Mouse (Mus musculus): ENCODE data around the gene Fbxo42. TPM values are rescaled to one million over a fixed set of nuclear protein-coding genes. Genes with fewer than 3 reads are reported as not detected.

Gene Fbxo42
- polyA plus RNA-seq, 1 experiment from 2014 or later, result 29.3 TPM

DNA sequence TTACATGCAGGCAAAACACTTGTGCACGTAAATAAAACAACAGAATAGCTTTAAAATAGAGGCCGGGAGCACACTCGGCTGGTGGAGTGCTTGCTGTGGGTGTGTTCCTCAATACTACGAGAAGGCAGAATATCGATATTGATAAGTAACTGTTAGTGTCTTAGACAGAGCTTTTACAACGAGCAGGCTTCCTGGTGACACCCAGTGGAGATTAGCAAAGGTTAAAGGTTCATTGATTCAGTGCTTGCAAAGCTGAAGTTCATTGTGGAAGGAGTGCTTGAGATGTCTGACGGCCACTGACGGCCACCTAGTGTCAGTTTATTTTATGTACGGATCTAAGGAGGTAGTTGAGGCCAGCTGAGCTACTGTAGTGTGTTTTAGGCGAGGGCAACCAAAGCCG, 11.4 kb downstream of the Fbxo42 start:
- WGBS, result 60% methylated on average over 11 of the region's 11 CpGs
- no peak for ATAC-seq (ENCODE audit: low FRiP score, low read depth)
- Histone ChIP-seq H3K4me2 (replicated peaks) (no peak overlapping the region), H3K36me3 (no peaks in the 10 kb centered on the region; the same call in 1 of the 2 replicates), H3K9ac (no peak overlapping the region), H3K4me1 (0 out of 2 replicates have a peak, but pooled peaks cover 7% of the 10 kb centered on the region), H3K4me3 (no peak overlapping the region), H3K27me3 (replicated peaks) (no peaks in the 10 kb centered on the region), H3K9me3 (no peaks in the 10 kb centered on the region), H3K27ac (no peak overlapping the region)

DNA sequence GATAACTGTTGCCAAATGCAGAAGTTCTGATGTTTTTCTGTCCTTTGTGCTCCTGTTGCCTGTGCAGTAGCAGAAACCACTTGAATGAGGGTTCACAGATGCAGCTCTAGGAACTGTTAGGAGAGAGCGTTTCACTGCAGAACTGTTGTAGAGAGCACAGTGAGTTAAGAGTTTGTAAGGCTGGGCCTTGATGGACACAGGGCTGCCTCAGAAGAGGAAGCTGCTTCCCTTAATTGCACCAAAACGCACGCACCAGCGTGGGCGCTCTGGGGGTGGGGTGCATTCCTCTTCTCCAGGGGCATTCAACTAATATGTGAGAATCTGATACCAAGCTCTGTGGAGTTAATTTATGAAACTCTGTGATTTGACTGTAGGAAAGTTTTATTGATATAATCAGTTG, 12.0 kb downstream of the Fbxo42 start:
- no peak for ATAC-seq (ENCODE audit: low FRiP score, low read depth)
- H3K4me1 ChIP-seq, result 0 out of 2 replicates have a peak, but pooled peaks cover 7% of the 10 kb centered on the region
- peaks cover 4% of the 10 kb centered on the region for H3K9me3 ChIP-seq
- no peak overlapping the region for H3K9ac ChIP-seq
- H3K4me3 ChIP-seq, result no peak overlapping the region
- no peaks in the 10 kb centered on the region for H3K27me3 ChIP-seq (replicated peaks)
- H3K4me2 ChIP-seq (replicated peaks), result no peak overlapping the region
- H3K36me3 ChIP-seq, result peaks cover 4% of the 10 kb centered on the region; the same call in 1 of the 2 replicates
- H3K27ac ChIP-seq, result no peak overlapping the region
- 67% methylated on average over 5 of the region's 5 CpGs for WGBS

DNA sequence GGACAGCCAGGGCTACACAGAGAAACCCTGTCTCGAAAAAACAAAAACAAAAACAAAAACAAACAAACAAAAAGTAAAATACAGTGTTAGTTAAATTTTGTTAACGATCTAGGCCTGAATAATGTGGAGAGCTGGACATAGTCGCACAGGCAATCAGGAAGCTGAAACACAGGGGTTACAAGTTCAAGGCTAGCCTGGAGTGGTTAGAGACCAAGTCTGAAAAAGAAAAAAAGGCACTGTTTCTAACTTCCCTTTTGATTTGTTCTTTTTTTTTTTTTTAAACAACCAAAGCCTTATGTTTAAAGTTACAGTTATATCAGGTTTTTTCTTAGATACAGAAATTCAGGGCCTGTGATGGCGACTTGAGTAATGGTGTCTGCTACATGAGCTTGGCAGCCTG, 12.5 kb downstream of the Fbxo42 start:
- 0 out of 2 replicates have a peak, but pooled peaks cover 7% of the 10 kb centered on the region for H3K4me1 ChIP-seq
- H3K9me3 ChIP-seq, result peaks cover 6% of the 10 kb centered on the region
- peaks cover 7% of the 10 kb centered on the region; the same call in 1 of the 2 replicates for H3K36me3 ChIP-seq
- H3K27ac ChIP-seq, result no peak overlapping the region
- H3K4me3 ChIP-seq, result no peak overlapping the region
- no peak overlapping the region for H3K4me2 ChIP-seq (replicated peaks)
- 92% methylated on average over 4 of the region's 4 CpGs for WGBS
- no peak for ATAC-seq (ENCODE audit: low FRiP score, low read depth)
- H3K9ac ChIP-seq, result no peak overlapping the region
- H3K27me3 ChIP-seq (replicated peaks), result no peaks in the 10 kb centered on the region

DNA sequence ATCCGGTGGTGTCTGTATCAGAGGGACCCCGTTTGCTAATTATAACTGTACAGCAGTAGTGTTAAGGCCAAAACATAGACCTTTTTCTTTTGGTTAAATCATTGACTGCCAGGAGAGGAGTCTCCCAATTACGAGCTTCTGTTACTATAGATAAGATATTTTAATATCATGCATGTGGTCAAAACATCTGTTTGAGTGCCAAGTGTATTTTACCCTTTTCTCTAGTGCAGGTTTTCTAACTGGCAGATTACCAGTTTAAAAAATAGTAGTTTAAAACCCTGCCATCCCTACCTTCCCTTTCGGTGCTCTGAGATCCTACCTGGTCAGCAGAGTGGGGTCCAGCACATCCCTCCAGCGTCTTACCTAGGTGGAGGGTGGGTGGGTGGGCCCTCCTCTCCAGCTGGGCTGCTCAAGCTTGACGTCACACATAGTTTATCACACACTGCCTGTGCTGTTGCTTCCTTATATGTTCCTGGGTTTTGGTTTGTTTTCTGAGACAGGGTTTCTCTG, 14.0 kb downstream of the Fbxo42 start:
- no peak for ATAC-seq (ENCODE audit: low FRiP score, low read depth)
- Histone ChIP-seq H3K4me2 (replicated peaks) (no peak overlapping the region), H3K4me3 (no peak overlapping the region), H3K36me3 (peaks cover 7% of the 10 kb centered on the region; the same call in 1 of the 2 replicates), H3K9ac (no peak overlapping the region), H3K4me1 (0 out of 2 replicates have a peak, but pooled peaks cover 7% of the 10 kb centered on the region), H3K27ac (no peak overlapping the region), H3K27me3 (replicated peaks) (no peaks in the 10 kb centered on the region), H3K9me3 (peaks cover 6% of the 10 kb centered on the region)
- 97% methylated on average over 6 of the region's 6 CpGs for WGBS

DNA sequence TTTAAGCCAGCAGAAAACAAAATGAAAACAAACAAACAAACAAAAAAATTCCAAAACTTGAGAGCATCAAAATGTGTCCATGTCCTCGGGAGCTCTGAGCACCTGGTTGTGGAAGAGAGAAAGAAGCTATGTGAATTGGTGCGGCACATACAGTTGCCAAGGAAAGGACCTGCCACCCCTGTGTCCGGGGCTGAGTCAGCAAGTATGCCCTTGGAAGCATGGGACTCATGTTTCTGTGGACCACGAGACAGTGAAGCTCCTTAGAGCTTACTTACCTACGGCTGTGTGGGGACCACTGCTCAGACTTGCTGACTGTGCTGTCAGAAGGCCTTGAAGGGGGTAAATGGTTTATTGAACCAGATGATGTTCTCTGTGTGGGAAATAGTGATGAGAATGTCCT, 16.0 kb downstream of the Fbxo42 start:
- H3K27me3 ChIP-seq (replicated peaks), result no peaks in the 10 kb centered on the region
- peaks cover 15% of the 10 kb centered on the region; the same call in 1 of the 2 replicates for H3K36me3 ChIP-seq
- WGBS, result 97% methylated on average over 5 of the region's 5 CpGs
- no peak for ATAC-seq (ENCODE audit: low FRiP score, low read depth)
- H3K9me3 ChIP-seq, result peaks cover 6% of the 10 kb centered on the region
- no peak overlapping the region for H3K27ac ChIP-seq
- no peak overlapping the region for H3K4me3 ChIP-seq
- no peaks in the 10 kb centered on the region for H3K4me1 ChIP-seq
- no peak overlapping the region for H3K4me2 ChIP-seq (replicated peaks)
- no peak overlapping the region for H3K9ac ChIP-seq

DNA sequence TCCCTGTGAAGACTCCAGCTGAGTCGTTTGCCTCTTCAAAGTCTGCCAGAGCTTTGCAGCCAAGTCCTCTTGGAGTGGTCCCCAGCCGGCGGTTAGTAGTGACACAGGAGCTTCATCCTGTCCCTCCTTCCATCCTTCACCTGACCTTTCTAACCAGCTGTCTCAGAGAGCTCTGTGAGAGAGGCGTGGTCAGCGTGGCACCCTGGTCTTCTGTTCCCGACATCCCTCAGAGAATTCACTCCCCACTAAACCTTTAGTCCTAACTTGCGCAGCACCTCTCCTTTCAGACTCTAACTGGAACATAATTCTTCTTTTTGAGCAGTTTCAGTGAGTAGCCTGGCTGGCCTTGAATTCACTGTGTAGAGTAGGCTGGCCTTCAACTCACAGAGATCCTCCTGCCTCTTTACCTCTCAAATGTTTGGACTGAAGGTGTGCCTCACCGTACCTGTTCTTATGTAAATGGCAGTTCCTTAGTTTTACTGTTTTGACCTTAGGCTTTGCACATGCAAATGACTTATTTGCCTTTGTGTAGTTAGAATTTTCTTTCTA, 18.1 kb downstream of the Fbxo42 start:
- WGBS, result 82% methylated on average over 8 of the region's 8 CpGs
- H3K27ac ChIP-seq, result no peak overlapping the region
- no peaks in the 10 kb centered on the region for H3K27me3 ChIP-seq (replicated peaks)
- H3K9me3 ChIP-seq, result peaks cover 6% of the 10 kb centered on the region
- H3K36me3 ChIP-seq, result peaks cover 30% of the 10 kb centered on the region
- H3K9ac ChIP-seq, result no peak overlapping the region
- no peak for ATAC-seq (ENCODE audit: low FRiP score, low read depth)
- H3K4me3 ChIP-seq, result no peak overlapping the region
- H3K4me2 ChIP-seq (replicated peaks), result no peak overlapping the region
- no peaks in the 10 kb centered on the region for H3K4me1 ChIP-seq

DNA sequence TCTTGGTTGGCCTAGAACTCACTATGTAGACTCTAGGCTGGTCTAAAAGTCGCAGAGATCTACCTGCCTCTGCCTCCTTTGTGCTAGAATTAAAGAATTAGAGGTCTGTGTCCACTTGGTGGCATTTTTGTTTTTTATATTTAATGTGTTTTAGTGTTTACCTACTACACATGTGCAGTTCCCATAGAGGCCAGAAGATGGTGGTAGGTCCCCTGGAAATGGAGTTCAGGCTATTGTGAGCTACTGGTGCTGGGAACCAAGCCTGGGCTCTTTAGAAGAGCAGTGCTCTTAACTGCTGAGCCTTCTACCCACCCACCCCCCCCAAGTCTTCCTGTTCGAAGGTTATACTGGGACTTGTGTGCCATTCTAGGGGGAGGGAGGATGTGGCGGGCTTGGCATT, 19.4 kb downstream of the Fbxo42 start:
- no peak overlapping the region for H3K4me2 ChIP-seq (replicated peaks)
- no peak overlapping the region for H3K9ac ChIP-seq
- no peaks in the 10 kb centered on the region for H3K27me3 ChIP-seq (replicated peaks)
- H3K36me3 ChIP-seq, result peaks cover 43% of the 10 kb centered on the region
- no peak for ATAC-seq (ENCODE audit: low FRiP score, low read depth)
- no peaks in the 10 kb centered on the region for H3K4me1 ChIP-seq
- 94% methylated on average over 3 of the region's 3 CpGs for WGBS
- no peak overlapping the region for H3K27ac ChIP-seq
- H3K9me3 ChIP-seq, result peaks cover 6% of the 10 kb centered on the region
- no peak overlapping the region for H3K4me3 ChIP-seq

DNA sequence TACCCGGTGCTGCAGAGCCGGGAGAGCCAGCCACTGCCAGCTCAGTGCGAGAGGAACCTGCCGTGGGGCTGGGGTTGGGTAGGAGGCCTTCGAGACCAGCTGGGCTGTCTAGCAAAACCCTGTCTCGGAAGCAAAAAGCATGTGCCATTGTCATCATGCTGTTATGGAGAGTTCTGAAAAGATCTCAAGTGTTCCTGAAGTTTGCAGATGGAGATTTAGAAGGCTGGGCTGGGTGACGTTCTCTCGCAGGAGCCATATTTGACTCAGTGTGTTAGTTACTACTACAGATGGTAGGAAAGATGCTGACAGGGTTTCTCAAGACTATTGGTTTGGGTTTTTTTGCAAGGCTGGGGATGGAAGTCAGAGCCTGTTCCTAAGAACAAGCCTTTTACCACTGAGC, 24.4 kb downstream of the Fbxo42 start:
- no peak overlapping the region for H3K4me2 ChIP-seq (replicated peaks)
- H3K36me3 ChIP-seq, result peaks cover 40% of the 10 kb centered on the region
- H3K4me1 ChIP-seq, result no peaks in the 10 kb centered on the region
- WGBS, result 89% methylated on average over 8 of the region's 8 CpGs
- no peak for ATAC-seq (ENCODE audit: low FRiP score, low read depth)
- no peak overlapping the region for H3K4me3 ChIP-seq
- H3K9ac ChIP-seq, result no peak overlapping the region
- H3K9me3 ChIP-seq, result no peaks in the 10 kb centered on the region
- H3K27ac ChIP-seq, result no peak overlapping the region
- no peaks in the 10 kb centered on the region for H3K27me3 ChIP-seq (replicated peaks)

DNA sequence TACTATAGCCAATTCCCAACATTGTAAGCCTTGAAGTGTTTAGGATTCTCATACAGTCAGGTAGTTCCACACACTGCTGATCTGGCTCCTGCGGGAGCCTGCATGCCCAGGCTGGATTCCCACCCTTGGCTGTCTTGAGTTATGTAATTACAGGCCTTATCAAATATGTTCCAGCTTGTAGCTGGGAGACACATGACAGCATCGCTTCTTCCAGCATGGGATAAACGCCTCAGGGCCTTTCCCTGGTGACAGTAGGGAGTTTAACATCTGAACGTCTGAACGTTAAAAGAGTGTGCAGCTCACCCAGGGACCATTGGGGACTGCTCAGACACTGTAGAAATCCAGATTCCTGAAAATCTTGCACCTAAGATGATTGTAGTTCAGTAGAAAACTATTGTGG, 28.1 kb downstream of the Fbxo42 start:
- ATAC-seq (ENCODE audit: low FRiP score, low read depth), result no peak
- WGBS, result 88% methylated on average over 5 of the region's 5 CpGs
- no peaks in the 10 kb centered on the region for H3K27me3 ChIP-seq (replicated peaks)
- no peaks in the 10 kb centered on the region for H3K9me3 ChIP-seq
- H3K4me1 ChIP-seq, result peaks cover 8% of the 10 kb centered on the region
- H3K4me3 ChIP-seq, result no peak overlapping the region
- no peak overlapping the region for H3K4me2 ChIP-seq (replicated peaks)
- H3K36me3 ChIP-seq, result peaks cover 25% of the 10 kb centered on the region
- H3K27ac ChIP-seq, result no peak overlapping the region
- H3K9ac ChIP-seq, result no peak overlapping the region

DNA sequence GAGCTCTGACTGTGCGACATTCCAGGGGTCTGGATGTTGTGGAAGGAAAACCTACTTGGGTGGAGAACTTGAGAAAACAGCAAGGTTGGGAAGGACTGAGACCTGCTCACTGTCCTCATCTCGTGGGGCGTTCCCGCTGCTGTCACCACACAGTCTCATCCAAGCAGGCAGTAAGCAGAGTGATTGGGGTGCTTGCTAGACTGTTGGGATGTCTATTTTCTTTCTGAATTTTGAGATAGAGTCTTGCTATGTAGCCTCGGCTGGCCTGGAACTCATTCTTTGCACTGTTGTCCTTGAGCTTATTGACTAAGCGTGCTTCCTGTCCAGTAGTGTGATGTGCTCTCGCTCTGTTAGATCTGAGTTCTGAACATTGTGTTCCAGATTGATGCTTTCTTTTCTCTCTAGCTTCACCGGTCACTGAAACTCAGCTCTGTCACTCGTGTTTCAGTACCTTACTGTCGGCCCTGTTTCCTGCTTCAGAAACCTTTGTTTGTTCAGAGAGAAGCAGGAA, 28.7 kb downstream of the Fbxo42 start:
- no peaks in the 10 kb centered on the region for H3K9me3 ChIP-seq
- H3K4me1 ChIP-seq, result peaks cover 8% of the 10 kb centered on the region
- peaks cover 24% of the 10 kb centered on the region for H3K36me3 ChIP-seq
- no peak overlapping the region for H3K27ac ChIP-seq
- no peaks in the 10 kb centered on the region for H3K27me3 ChIP-seq (replicated peaks)
- no peak overlapping the region for H3K9ac ChIP-seq
- WGBS, result 87% methylated on average over 10 of the region's 10 CpGs
- no peak overlapping the region for H3K4me3 ChIP-seq
- ATAC-seq (ENCODE audit: low FRiP score, low read depth), result no peak
- H3K4me2 ChIP-seq (replicated peaks), result no peak overlapping the region

DNA sequence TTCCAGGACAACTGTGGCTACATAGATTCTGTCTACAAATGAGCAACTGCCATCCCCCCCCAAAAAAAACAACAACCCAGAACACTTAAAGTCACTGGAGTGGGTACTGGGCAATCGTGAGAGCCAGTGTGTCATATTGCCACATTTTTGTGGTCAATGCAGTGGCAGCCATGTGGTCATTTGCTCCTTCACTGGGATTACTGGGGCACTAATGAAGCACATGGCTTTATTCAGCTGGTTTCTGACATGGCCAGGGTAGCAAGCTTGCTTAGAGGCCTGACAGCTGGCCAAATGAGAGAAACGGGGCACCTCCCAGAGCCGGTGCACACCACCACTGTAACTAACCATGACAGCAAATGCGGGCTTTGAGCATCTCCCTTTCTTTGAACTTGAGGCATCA, 30.8 kb downstream of the Fbxo42 start:
- H3K27ac ChIP-seq, result no peak overlapping the region

DNA sequence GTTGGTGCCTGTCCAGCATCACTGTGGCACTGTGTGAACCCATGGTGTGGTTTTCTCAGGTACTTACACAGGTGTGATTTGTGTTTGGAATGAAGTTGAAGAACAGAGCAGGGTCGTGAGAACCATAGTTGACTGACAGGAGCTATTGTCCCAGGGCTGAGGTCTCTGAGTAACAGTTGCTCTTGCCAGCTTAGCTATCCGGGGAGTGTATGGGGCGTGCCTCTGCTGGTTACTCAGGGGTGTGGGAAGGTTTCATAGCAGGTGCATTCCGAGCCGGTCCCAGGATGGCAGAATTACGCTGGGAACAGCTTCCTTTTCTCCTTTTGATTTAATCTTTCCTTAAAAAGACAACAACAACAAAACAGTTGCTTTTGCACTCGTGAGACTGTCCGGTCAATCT, 33.1 kb downstream of the Fbxo42 start:
- Histone ChIP-seq H3K9me3 (no peaks in the 10 kb centered on the region), H3K4me2 (replicated peaks) (no peak overlapping the region), H3K27ac (no peak overlapping the region), H3K4me3 (no peak overlapping the region), H3K36me3 (peaks cover 47% of the 10 kb centered on the region), H3K4me1 (peaks cover 9% of the 10 kb centered on the region), H3K9ac (no peak overlapping the region), H3K27me3 (replicated peaks) (no peaks in the 10 kb centered on the region)
- 95% methylated on average over 8 of the region's 8 CpGs for WGBS
- no peak for ATAC-seq (ENCODE audit: low FRiP score, low read depth)

More for the DNA sequence above, 30.8 kb downstream of the Fbxo42 start:
- H3K36me3 ChIP-seq, result peaks cover 31% of the 10 kb centered on the region
- peaks cover 8% of the 10 kb centered on the region for H3K4me1 ChIP-seq
- no peak for ATAC-seq (ENCODE audit: low FRiP score, low read depth)
- 48% methylated on average over 4 of the region's 4 CpGs for WGBS
- no peak overlapping the region for H3K4me3 ChIP-seq
- H3K4me2 ChIP-seq (replicated peaks), result no peak overlapping the region
- no peak overlapping the region for H3K9ac ChIP-seq
- no peaks in the 10 kb centered on the region for H3K9me3 ChIP-seq
- no peaks in the 10 kb centered on the region for H3K27me3 ChIP-seq (replicated peaks)

DNA sequence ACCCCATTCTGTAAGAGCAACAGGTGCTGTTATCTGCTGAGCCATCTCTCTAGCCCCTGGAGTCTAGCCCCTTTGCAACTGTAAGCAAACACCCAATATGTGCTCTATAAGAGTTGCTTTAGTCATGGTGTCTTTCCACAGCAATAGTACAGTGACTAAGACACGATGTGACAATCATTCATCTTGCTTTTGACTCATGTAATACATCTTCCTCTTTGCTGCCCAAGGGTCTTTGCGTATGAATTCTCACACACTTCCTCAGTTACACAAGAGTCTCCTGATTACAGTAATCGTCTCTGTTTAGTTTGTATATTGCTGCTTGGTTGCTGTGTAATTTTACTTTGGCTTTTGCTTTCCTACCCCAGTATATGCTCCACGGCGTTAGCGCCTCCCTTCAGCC, 34.3 kb downstream of the Fbxo42 start:
- Histone ChIP-seq H3K9me3 (no peaks in the 10 kb centered on the region), H3K4me2 (replicated peaks) (no peak overlapping the region), H3K9ac (no peak overlapping the region), H3K4me3 (no peak overlapping the region), H3K27ac (no peak overlapping the region), H3K4me1 (peaks cover 14% of the 10 kb centered on the region), H3K36me3 (peaks cover 45% of the 10 kb centered on the region), H3K27me3 (replicated peaks) (no peaks in the 10 kb centered on the region)
- 94% methylated on average over 6 of the region's 6 CpGs for WGBS
- ATAC-seq (ENCODE audit: low FRiP score, low read depth), result no peak
